Mouse (Mus musculus): Measurements from ENCODE around the gene Trpm3.

DNA sequence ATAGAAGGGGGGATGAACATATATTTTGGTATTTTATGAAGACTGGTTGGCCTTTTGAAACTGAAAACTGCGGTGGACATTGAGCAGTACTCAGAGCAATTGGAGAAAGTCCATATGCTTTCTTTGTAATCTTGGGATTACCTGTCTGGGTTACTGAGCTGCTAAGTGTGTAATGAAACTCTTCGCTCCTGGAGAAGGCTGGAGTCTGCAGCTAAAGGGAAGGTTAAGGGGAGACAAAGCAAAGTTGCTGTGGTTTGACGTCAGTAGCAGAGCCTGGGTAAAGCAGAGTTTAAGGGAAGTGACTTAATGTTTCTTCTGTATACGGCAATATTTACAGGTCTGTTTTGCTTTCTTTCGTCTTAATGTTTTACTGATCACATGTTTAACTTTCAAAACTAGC lies 554.1 kb downstream of the Trpm3 start:
- TF ChIP-seq CTCF (IDR thresholded peaks at IDR 0.05; ENCODE audit: insufficient read depth, low read length) (no peak), POLR2A (IDR thresholded peaks at IDR 0.05; ENCODE audit: borderline replicate concordance, extremely low read depth, low read depth, low read length) (no peak)

All from lung, adult 2 months (tissue).